Mouse (Mus musculus): ENCODE results near the gene Zyg11b. TPM values are rescaled to one million over a fixed set of nuclear protein-coding genes. Genes with fewer than 3 reads are reported as not detected.

Zyg11b gene
- total and polyA plus RNA-seq, 3 experiments: 10.9 to 39.1 (median 34.8) TPM

DNA sequence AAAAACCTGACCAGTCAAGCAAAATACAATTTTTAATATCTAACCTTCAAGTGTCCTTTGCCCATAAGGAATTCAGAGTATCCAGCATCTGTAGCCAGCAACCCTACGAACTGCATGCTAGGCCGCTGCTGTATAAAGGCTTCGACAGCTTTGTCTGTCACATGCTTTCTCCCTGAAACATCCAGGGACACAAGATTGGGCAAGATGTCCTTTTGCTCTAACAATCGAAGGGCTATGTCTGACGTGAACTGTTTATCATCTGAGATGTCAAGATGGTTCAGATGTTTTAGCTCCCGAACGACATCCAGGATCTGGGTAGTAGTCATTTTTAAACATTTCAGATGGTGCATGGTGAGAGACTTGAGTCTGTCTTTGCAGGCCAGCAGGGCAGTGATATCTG is 35.1 kb downstream of the Zyg11b start:
- Histone ChIP-seq H3K4me1 (ENCODE audit: control insufficient read depth, insufficient read depth, low read length) (no peaks in the 10 kb centered on the region), H3K4me3 (no peak overlapping the region), H3K79me2 (replicated peaks; ENCODE audit: control insufficient read depth, insufficient read depth, low read length) (no peaks in the 10 kb centered on the region; the same call in 1 of the 2 replicates), H3K27me3 (ENCODE audit: control insufficient read depth, insufficient read depth, low read length) (no peaks in the 10 kb centered on the region), H3K27ac (no peak overlapping the region), H3K9ac (ENCODE audit: low read depth, low read length) (no peak overlapping the region), H3K36me3 (ENCODE audit: control insufficient read depth, insufficient read depth, low read length) (no peaks in the 10 kb centered on the region; the same call in none of the 2 replicates)
- DNase-seq: no peak
- TF ChIP-seq POLR2A (IDR thresholded peaks at IDR 0.05; ENCODE audit: insufficient read depth, low read depth, low read length) (no peak), EP300 (IDR thresholded peaks at IDR 0.05; ENCODE audit: insufficient read depth, low read depth, low read length) (no peak), CTCF (IDR thresholded peaks at IDR 0.05) (no peak)
- intact Hi-C loops (cut with DNase I): no loop called here
- WGBS: 82% methylated on average over 7 of the region's 7 CpGs

DNA sequence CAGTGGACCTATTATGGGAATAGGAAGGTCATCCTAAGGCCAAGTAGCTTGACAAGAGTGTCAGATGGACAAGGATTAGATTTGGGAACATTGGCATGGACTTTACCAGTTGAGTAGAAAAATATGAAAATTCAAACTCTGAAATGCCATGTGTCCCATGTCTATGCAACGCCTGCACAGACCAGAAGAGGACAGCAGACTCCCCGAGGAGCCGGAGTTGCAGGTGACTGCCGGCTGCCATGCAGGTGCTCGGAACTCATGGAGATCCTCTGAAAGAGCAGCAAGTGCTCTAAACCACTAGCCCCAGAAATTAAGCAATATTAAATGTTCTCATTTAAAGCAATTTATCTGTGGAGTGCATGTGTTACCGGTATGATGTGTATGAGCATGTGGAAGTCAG is 47.6 kb downstream of the Zyg11b start:
- no peaks in the 10 kb centered on the region for H3K27me3 ChIP-seq (ENCODE audit: control insufficient read depth, insufficient read depth, low read length)
- H3K9ac ChIP-seq (ENCODE audit: low read depth, low read length): no peak overlapping the region
- no peak for DNase-seq
- no peaks in the 10 kb centered on the region for H3K79me2 ChIP-seq (replicated peaks; ENCODE audit: control insufficient read depth, insufficient read depth, low read length)
- H3K4me3 ChIP-seq: no peak overlapping the region
- no peaks in the 10 kb centered on the region for H3K4me1 ChIP-seq (ENCODE audit: control insufficient read depth, insufficient read depth, low read length)
- H3K36me3 ChIP-seq (ENCODE audit: control insufficient read depth, insufficient read depth, low read length): no peaks in the 10 kb centered on the region
- intact Hi-C loops (cut with DNase I): loop anchor here (2.0 kb wide), 1 partner anchor 73 kb away; no protein-coding TSS in a partner anchor
- WGBS: 92% methylated on average over 6 of the region's 6 CpGs
- H3K27ac ChIP-seq: no peak overlapping the region
- TF ChIP-seq EP300 (IDR thresholded peaks at IDR 0.05; ENCODE audit: insufficient read depth, low read depth, low read length) (no peak), CTCF (IDR thresholded peaks at IDR 0.05) (peak; percentile 54)

DNA sequence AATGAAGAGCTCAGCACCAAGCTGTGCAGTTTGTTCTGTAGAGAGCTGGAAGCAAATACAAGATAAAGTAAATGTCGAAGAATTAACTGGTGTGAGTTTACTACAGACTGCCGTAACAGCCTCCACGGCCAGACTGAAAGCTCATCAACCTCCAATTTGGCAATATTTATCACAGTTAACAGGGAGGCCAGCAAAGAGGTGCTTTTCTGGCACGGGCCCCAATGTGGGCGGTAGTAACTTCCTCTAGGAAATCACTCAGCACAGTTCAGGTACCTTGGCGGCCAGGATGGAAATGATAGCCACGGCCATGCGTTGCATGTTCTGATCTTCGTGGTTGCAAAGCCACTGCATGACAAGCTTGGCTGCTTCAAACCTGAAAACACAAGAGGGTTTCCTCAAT is 50.4 kb downstream of the Zyg11b start:
- DNase-seq: no peak
- 84% methylated on average over 9 of the region's 9 CpGs for whole genome bisulfite sequencing

DNA sequence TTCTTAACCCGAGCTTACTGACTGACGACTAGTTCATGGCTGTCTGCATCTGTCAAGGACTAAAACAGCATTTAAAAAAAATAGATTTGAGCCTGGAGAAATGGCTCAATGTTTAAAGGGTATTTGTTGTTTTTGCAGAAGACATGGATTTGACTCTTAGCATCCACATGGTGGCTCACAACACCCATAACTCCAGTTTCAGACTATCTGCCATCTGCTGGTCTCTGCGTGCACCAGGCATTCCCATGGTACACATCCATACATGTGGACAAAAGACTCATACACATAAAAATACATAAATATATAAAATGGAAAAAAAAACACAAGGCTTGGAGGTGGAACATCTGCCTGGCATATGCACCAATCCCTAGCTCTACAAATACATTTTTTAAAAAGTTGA is 51.6 kb downstream of the Zyg11b start:
- no peak for DNase-seq
- TF ChIP-seq POLR2A (IDR thresholded peaks at IDR 0.05; ENCODE audit: insufficient read depth, low read depth, low read length): no peak
- TF ChIP-seq EP300 (IDR thresholded peaks at IDR 0.05; ENCODE audit: insufficient read depth, low read depth, low read length): no peak
- peak; percentile 27 for TF ChIP-seq CTCF (IDR thresholded peaks at IDR 0.05)
- Histone ChIP-seq H3K27ac (no peak overlapping the region), H3K79me2 (replicated peaks; ENCODE audit: control insufficient read depth, insufficient read depth, low read length) (no peaks in the 10 kb centered on the region), H3K36me3 (ENCODE audit: control insufficient read depth, insufficient read depth, low read length) (peaks cover 2% of the 10 kb centered on the region; the same call in 1 of the 2 replicates), H3K4me3 (no peak overlapping the region), H3K4me1 (ENCODE audit: control insufficient read depth, insufficient read depth, low read length) (no peaks in the 10 kb centered on the region), H3K9ac (ENCODE audit: low read depth, low read length) (no peak overlapping the region), H3K27me3 (ENCODE audit: control insufficient read depth, insufficient read depth, low read length) (no peaks in the 10 kb centered on the region)
- intact Hi-C loops (cut with DNase I): no loop called here
- WGBS: 84% methylated on average over 3 of the region's 3 CpGs

More for the DNA sequence above, 50.4 kb downstream of the Zyg11b start:
- Histone ChIP-seq H3K9ac (ENCODE audit: low read depth, low read length) (no peak overlapping the region), H3K4me3 (no peak overlapping the region), H3K27ac (no peak overlapping the region), H3K4me1 (ENCODE audit: control insufficient read depth, insufficient read depth, low read length) (no peaks in the 10 kb centered on the region), H3K79me2 (replicated peaks; ENCODE audit: control insufficient read depth, insufficient read depth, low read length) (no peaks in the 10 kb centered on the region), H3K36me3 (ENCODE audit: control insufficient read depth, insufficient read depth, low read length) (no peaks in the 10 kb centered on the region), H3K27me3 (ENCODE audit: control insufficient read depth, insufficient read depth, low read length) (no peaks in the 10 kb centered on the region)
- intact Hi-C loops (cut with DNase I): no loop called here
- TF ChIP-seq CTCF (IDR thresholded peaks at IDR 0.05) (no peak), POLR2A (IDR thresholded peaks at IDR 0.05; ENCODE audit: insufficient read depth, low read depth, low read length) (no peak), EP300 (IDR thresholded peaks at IDR 0.05; ENCODE audit: insufficient read depth, low read depth, low read length) (no peak)

DNA sequence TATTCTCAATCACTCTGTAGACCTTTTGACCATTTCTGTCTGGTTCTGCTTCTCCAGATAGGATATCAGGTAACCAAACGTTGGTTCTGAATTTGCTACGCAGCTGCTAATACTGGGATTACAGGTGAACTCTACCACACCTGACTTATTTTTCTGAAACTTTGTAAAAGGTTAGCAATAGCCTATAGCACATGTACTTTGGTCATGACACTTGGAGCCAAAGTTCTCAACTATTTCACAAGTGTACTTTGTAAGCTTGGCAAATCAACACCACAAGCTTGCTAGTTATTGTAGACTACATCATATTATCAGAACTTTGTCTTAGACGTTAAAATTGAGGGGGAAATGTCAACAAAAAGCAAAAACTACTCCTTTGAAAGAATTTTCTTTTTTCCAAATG is 67.2 kb downstream of the Zyg11b start:
- Histone ChIP-seq H3K4me3 (no peak overlapping the region), H3K9ac (ENCODE audit: low read depth, low read length) (no peak overlapping the region), H3K4me1 (ENCODE audit: control insufficient read depth, insufficient read depth, low read length) (no peaks in the 10 kb centered on the region), H3K36me3 (ENCODE audit: control insufficient read depth, insufficient read depth, low read length) (no peaks in the 10 kb centered on the region), H3K27me3 (ENCODE audit: control insufficient read depth, insufficient read depth, low read length) (no peaks in the 10 kb centered on the region), H3K27ac (no peak overlapping the region), H3K79me2 (replicated peaks; ENCODE audit: control insufficient read depth, insufficient read depth, low read length) (no peaks in the 10 kb centered on the region)
- 87% methylated on average over 3 of the region's 3 CpGs for WGBS
- no peak for DNase-seq
- TF ChIP-seq EP300 (IDR thresholded peaks at IDR 0.05; ENCODE audit: insufficient read depth, low read depth, low read length): no peak
- no peak for TF ChIP-seq POLR2A (IDR thresholded peaks at IDR 0.05; ENCODE audit: insufficient read depth, low read depth, low read length)
- TF ChIP-seq CTCF (IDR thresholded peaks at IDR 0.05): no peak
- intact Hi-C loops (cut with DNase I): no loop called here

DNA sequence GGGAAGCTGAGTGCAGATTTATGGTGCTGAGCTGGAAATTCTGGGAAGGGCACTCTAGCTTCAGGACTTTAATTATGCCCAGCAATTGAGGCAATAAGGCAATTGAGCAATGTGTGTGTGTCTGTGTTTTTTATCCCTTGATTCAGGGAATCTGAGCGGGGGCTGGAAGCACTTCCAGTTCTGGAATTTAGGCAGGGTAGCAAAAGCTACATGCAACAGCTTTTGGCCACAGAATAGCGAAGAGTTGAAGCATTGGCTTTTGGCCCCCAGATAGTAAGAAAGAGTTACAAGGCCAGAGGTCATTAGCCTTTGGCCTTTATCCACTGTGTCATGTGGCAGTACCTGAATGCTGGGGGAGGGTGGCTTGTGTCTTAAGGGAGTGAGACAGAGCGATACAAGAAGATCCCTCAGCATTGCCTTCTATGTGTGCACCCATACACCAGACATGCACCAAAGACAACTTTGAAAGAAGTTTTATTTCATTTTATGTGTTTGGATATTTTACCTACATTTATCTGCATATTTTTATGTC is 75.5 kb downstream of the Zyg11b start:
- DNase-seq: no peak
- no peaks in the 10 kb centered on the region for H3K79me2 ChIP-seq (replicated peaks; ENCODE audit: control insufficient read depth, insufficient read depth, low read length)
- H3K36me3 ChIP-seq (ENCODE audit: control insufficient read depth, insufficient read depth, low read length): no peaks in the 10 kb centered on the region
- no peak for TF ChIP-seq POLR2A (IDR thresholded peaks at IDR 0.05; ENCODE audit: insufficient read depth, low read depth, low read length)
- TF ChIP-seq CTCF (IDR thresholded peaks at IDR 0.05): no peak
- no peak for TF ChIP-seq EP300 (IDR thresholded peaks at IDR 0.05; ENCODE audit: insufficient read depth, low read depth, low read length)
- intact Hi-C loops (cut with DNase I): no loop called here
- no peak overlapping the region for H3K9ac ChIP-seq (ENCODE audit: low read depth, low read length)
- no peaks in the 10 kb centered on the region for H3K27me3 ChIP-seq (ENCODE audit: control insufficient read depth, insufficient read depth, low read length)
- H3K4me3 ChIP-seq: no peak overlapping the region
- H3K27ac ChIP-seq: no peak overlapping the region
- 79% methylated on average over 3 of the region's 3 CpGs for WGBS
- no peaks in the 10 kb centered on the region for H3K4me1 ChIP-seq (ENCODE audit: control insufficient read depth, insufficient read depth, low read length)

All from heart, adult 2 months (tissue).